Mouse (Mus musculus): Measurements from ENCODE around the gene Megf11.

DNA sequence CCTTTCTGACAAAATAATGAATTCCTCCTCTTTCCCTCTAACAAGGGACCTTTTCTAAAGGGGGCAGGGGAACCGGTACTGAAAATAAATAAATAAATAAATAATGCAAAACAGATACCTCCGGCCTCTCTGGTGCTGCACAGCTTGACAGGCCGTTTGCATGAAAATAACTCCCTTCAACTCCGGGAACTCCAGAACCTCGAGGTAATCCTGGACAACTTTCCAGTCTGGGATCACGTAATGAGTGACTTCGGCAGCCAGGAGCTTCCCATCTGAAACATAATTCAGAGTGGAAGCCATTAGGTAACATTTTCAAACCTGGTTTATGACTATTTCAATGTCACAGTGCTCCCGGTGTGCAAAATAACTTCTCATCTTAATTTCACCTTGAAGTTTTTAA lies 46.1 kb upstream of the Megf11 start:
- no peak for TF ChIP-seq CTCF (IDR thresholded peaks at IDR 0.05; ENCODE audit: insufficient read depth, low read length)
- no peak for TF ChIP-seq POLR2A (IDR thresholded peaks at IDR 0.05; ENCODE audit: borderline replicate concordance, extremely low read depth, low read depth, low read length)
